Mouse (Mus musculus) C2C12 (cell line): Measurements from ENCODE around the gene Snapc5. TPM values are rescaled to one million over a fixed set of nuclear protein-coding genes. Genes with fewer than 3 reads are reported as not detected.

Source experiments
- H3K27me3 ChIP-seq: one replicate; pipeline ENCODE4 v1.6.1; 2011; ENCODE audit not compliant: control insufficient read depth, insufficient read depth, insufficient read length
- H3K36me3 ChIP-seq: one replicate; pipeline ENCODE4 v1.6.1; 2011; ENCODE audit not compliant: control insufficient read depth, insufficient read depth
- H3K4me3 ChIP-seq: one replicate; pipeline ENCODE4 v1.5.1; 2011; ENCODE audit warnings: mild to moderate bottlenecking, control low read depth; ENCODE audit not compliant: poor library complexity, insufficient read depth, severe bottlenecking
- H3K79me2 ChIP-seq: one replicate; pipeline ENCODE4 v1.6.1; 2011; ENCODE audit not compliant: control insufficient read depth, insufficient read depth
- H3K79me3 ChIP-seq: one replicate; pipeline ENCODE4 v1.6.1; 2011; ENCODE audit warnings: low read depth, control low read depth
- H3ac ChIP-seq: one replicate; pipeline ENCODE3; 2011; ENCODE audit warnings: low read depth; ENCODE audit not compliant: control insufficient read depth, insufficient read length
- CEBPB ChIP-seq: IDR thresholded peaks from one replicate; pipeline ENCODE4 v1.6.1; 2011; ENCODE audit warnings: low read depth, mild to moderate bottlenecking, control low read depth, moderate library complexity
- CTCF ChIP-seq: IDR thresholded peaks from one replicate; pipeline ENCODE4 v1.5.1; 2011; ENCODE audit not compliant: control insufficient read depth, insufficient read depth, insufficient read length
- FOSL1 ChIP-seq: IDR thresholded peaks from one replicate; pipeline ENCODE4 v1.8.0; 2011; ENCODE audit warnings: mild to moderate bottlenecking, low read length; ENCODE audit not compliant: poor library complexity, insufficient read depth, severe bottlenecking
- MAX ChIP-seq: IDR thresholded peaks from one replicate; pipeline ENCODE4 v1.6.1; 2011; ENCODE audit warnings: mild to moderate bottlenecking, control low read depth
- MYOD1 ChIP-seq: IDR thresholded peaks from one replicate; pipeline ENCODE4 v1.6.1; 2011; ENCODE audit warnings: low read depth; ENCODE audit not compliant: control insufficient read depth, insufficient read length
- MYOG ChIP-seq: IDR thresholded peaks from one replicate; pipeline ENCODE4 v1.6.1; 2011; ENCODE audit not compliant: control insufficient read depth, insufficient read length; ENCODE audit errors: extremely low read depth
- USF1 ChIP-seq: IDR thresholded peaks from one replicate; pipeline ENCODE4 v1.6.1; 2011; ENCODE audit warnings: low read depth, mild to moderate bottlenecking, control low read depth, moderate library complexity
- microRNA-seq: library from miRNA; unstranded; fragments of <30 nt; microRNA quantifications from one replicate; pipeline ENCODE4, GENCODE M21; 2019; ENCODE audit warnings: borderline microRNAs expressed
- polyA plus RNA-seq: library from polyadenylated mRNA; unstranded; fragments of >200 nt; fragmentation: generic; extraction: Trizol; gene quantifications from one replicate; pipeline ENCODE4 v1.2.1, GENCODE M21; 2012; ENCODE audit warnings: missing spikeins

The Snapc5 gene
- polyA plus RNA-seq, 1 experiment = 6.0 TPM

DNA sequence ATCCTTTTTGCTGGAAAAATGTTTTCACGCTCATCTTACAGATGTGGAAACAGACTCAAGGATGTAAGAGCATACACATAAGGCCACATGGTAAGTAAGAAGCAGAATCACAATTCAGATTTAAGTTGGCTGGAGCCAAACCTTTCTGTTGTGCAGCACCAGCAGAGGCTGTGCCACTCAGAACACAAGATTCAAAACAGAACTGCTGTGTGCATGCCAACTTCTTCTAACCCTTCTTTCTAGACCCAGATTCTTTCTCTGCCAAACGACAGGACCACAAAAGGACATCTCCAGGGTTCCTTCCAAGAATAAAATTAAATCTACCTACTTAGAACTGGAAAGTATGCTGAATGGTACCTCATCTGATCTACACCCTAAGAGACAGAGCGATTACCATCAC is 52.6 kb downstream of the Snapc5 start:
- TF ChIP-seq MYOG = no peak
- TF ChIP-seq MYOD1 = no peak
- no peak for TF ChIP-seq MAX
- TF ChIP-seq FOSL1 = no peak
- no peak for TF ChIP-seq CTCF
- TF ChIP-seq CEBPB = no peak
- TF ChIP-seq USF1 = no peak
- Histone ChIP-seq H3K79me3 (peaks cover 14% of the 10 kb centered on the region), H3K36me3 (no peaks in the 10 kb centered on the region), H3K27me3 (no peaks in the 10 kb centered on the region), H3K79me2 (peaks cover 69% of the 10 kb centered on the region), H3ac (no peak overlapping the region), H3K4me3 (no peak overlapping the region)

DNA sequence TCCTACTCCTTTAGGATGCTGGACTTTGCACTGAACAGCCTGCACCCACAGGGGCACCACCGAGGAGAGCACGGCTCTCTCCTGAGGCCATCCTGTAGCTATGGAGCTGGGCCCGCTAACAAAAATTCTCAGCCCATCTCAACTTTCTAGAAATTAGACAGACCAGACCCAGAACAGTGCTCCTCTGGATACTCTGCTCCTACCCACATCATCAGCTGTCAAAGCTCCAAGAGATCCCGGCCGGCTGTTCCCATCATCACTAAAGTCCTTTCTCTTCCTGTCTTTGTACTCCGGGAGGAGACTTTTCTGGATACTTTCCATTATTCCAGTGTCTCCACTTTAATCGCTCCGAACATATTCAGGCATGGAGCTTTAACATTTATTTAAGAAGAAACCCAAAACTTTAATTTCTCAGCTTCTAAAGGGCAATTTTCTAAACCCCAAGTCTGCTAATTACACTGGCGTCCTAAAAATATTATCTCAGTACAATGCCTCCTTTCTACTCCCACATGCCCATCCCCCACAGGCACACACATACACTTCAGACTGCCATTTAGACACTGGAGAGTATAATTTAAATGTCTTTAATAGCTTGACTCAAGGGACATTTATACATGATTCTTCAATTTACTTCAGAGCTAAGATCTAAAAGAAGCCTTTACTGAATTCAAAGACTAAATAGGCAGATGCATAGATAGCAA is 53.3 kb downstream of the Snapc5 start:
- TF ChIP-seq CEBPB (no peak), MYOG (no peak), CTCF (no peak), MAX (no peak), MYOD1 (no peak), FOSL1 (no peak)
- H3K27me3 ChIP-seq = no peaks in the 10 kb centered on the region
- no peak overlapping the region for H3K4me3 ChIP-seq
- H3K79me2 ChIP-seq = peaks cover 62% of the 10 kb centered on the region
- no peaks in the 10 kb centered on the region for H3K36me3 ChIP-seq
- no peak overlapping the region for H3ac ChIP-seq
- peaks cover 14% of the 10 kb centered on the region for H3K79me3 ChIP-seq

Small RNA genes within 50 kb of the gene (microRNA-seq; reads per million reads assigned to microRNA genes)
- gene Gm24106 = not detected

Other genes with a start within 250 kb of the Snapc5 start
- gene Smad6, start 157.2 kb upstream of the Snapc5 start, polyA plus RNA-seq = 15.4 TPM
- 0.04 TPM for gene Lctl, start 62.1 kb upstream of the Snapc5 start, polyA plus RNA-seq
- 16.3 TPM for gene Zwilch, start 6.2 kb upstream of the Snapc5 start, polyA plus RNA-seq
- 1,235 TPM for gene Rpl4, start 5.9 kb upstream of the Snapc5 start, polyA plus RNA-seq
- 0.42 TPM for gene Uchl4, start 55.9 kb downstream of the Snapc5 start, polyA plus RNA-seq
- gene Map2k1, start 74.4 kb downstream of the Snapc5 start, polyA plus RNA-seq = 40.8 TPM
- 80.0 TPM for gene Tipin, start 102.3 kb downstream of the Snapc5 start, polyA plus RNA-seq
- 13.8 TPM for gene Dis3l, start 162.0 kb downstream of the Snapc5 start, polyA plus RNA-seq
- gene Megf11, start 206.4 kb downstream of the Snapc5 start, polyA plus RNA-seq = 0.07 TPM